Mouse (Mus musculus) cerebellum, adult 11 months (tissue): ENCODE results near the gene Max.

Experiments used
- DNase-seq: peaks from one replicate; pipeline ENCODE4 v3.0.0; 2022

The Max gene

DNA sequence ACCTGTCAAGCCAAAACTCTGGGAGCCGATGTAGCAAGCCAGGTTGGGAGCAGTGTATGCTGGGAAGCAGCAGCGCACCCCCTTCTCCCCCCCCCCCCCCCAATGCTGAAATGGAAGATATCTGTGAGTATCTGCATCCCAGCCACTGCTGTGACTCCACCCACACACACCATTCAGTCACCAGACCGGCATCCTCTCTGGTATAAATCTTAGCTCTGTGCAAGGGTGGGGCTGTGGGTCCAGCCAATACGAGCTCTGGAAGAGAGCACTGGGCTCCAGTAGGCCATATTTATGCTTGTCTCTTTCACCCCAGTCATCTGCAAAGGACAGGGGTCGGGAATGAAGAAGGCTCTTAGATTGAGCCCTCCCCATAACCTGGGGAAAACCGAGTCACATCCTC is 41.6 kb downstream of the Max start:
- DNase-seq: no peak

DNA sequence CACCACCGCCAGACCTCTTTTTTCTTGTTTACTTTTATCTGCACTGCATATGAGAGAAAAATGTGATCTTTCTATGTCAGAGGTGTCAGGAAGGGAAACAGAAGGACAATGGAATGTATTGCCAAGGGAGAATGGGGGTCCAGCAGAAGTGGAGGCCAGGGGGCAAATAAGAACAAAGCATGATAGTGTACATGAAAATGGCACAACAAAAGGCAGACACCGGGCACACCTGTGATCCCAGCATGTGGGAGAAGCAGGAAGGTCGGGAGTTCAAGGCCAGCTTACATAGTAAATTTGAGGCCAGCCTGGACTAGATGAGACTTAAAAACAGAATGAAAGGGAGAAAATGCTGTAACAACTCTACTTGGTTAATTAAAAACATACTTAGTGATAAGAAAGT is 43.1 kb downstream of the Max start:
- no peak for DNase-seq

DNA sequence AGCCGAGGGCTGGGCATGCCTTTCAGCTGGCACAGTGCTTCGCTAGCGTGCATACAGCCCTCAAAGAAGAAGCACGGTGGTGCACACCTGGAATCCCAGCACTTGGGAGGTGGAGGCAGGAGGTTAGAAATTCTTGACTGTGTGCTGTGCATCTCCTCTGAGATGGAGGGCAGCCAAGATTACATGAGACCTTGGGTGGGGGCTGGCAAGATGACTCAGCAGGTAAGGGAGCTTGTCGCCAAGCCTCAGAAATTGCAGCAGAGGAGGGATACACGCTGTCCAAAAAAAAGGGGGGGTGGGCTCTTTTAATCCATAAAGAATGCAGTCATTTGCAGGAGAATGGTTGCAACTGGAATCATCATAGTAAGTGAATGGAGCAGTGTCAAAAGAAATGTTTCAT is 43.9 kb downstream of the Max start:
- DNase-seq: no peak

DNA sequence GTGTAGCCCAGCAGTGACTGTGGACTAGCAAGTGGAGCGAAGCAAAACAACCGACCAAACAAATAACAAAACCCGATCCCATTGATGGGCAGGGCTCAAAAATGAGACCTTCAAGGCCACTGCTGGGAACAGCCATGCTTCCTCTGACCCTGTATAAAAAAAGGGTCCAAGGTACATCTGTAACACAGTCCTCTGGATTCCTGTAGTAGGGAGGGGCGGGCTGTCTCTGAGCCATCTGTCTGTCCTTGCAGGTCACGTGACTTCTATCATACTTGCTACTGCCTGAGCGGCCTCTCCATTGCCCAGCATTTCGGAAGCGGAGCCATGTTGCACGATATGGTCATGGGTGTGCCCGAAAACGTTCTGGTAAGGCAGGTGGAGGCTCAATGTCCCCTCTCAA is 45.8 kb downstream of the Max start:
- DNase-seq: no peak

DNA sequence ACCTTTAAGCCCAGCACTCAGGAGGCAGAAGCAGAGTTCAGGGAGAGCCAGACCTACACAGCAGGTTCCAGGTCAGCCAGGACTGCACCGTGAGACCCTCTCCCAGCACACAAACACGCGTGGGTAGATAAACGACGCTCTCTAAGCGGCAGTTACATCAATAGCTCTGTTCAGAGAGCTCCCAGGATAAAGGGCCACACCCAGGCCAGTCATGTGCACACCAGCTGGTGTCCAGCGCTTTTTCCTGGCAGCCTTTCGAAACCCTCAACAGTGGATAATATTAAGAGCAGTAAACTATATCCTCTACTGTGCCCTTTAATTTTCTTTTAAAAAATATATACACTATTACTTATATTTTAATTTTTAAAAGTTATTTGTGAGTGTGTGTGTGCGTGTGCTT is 49.8 kb downstream of the Max start:
- DNase-seq: no peak

DNA sequence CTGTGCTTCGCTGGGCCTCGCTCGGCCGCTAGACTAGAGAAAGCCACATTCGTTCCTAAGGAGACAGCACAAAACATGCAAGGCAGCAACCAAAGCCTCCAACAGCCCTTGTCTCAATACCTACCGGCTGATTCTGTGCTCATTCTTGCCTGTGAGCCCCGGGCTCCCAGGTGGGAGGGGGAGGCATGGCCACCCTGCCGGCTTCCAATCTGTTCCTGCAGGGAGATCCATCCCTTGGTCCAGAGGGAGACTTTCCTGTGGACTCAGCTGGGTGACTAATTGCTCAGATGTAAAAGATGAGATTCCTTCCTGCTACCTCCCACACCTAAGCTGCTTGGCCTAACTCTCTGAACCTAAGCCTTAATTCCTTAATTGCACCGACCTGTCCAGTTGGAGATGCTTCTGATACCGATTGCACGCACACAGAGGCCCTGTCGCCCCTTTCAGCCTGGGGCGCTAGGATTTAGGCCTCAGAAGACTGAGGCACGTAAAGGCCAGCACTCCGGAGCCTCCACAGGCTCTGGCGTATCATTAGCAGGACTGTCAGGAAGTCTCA is 50.8 kb downstream of the Max start:
- peak; percentile 86 for DNase-seq

DNA sequence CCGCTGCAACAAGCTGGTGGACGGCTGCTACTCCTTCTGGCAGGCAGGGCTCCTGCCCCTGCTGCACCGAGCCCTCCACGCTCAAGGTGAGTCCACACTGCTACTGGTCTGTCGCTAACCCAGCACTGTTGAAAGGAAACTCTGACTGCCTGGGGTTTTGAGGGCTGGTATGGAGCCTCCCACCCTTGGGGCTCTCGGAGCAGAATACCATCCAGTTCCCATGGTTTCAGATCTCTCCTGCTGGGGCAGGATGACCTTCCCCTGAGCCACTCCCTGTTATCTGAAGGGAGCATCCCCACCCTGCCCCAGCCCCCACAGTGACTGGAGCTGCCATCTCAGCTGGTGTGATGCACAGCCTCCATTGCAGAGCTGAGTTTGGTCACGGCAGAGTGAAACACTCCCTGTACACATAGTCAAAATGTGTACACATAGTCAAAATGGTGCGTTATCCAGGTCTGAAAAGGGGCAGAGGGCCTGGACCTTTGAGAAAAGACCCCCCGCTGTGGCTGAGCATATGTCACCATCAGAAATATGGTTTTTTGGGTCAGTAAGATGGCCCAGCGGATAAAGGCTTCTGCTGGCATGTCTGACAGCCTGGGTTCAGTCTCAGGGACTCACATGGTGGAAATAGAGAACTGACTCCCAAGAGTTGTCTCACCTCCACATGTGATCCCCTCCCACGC is 51.6 kb downstream of the Max start:
- DNase-seq: peak; percentile 69

DNA sequence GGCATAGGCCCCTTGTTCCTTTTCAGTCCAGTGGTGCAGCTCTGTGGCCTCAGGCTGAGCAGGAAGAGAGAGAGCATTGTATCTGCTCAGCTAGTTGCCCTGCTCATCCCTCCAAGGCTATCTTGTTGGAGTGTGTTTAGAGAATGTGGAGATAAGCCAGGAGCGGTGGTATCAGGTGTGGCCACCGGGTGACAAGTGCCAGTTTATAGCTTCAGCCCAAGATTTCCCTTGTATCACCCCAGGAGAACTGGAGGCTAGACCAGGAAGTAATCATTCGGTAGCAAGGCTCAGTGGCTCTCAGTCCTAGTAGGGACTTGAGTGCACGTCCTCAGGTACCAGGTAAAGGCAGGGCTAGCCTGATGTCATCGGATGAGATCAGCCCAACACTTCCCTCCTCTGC is 52.8 kb downstream of the Max start:
- DNase-seq: no peak

DNA sequence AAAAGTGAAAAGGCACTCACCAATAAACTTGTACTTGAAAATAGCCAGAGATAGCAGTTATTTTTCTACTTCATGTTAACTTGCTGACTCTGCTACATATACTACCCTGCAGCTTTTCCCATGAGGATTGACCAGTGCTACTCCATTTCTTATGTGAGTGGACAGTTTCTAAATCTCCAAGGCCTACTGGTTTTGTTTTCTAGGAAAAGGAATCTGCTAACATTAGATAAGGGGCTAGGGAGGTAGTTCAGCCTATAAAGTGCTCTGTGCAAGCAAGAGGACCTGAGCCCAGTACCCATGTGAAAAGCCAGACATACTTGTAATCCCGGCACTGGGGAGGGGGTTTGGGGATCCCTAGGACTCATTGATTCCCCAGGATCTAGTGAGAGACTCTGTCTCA is 55.7 kb downstream of the Max start:
- no peak for DNase-seq

DNA sequence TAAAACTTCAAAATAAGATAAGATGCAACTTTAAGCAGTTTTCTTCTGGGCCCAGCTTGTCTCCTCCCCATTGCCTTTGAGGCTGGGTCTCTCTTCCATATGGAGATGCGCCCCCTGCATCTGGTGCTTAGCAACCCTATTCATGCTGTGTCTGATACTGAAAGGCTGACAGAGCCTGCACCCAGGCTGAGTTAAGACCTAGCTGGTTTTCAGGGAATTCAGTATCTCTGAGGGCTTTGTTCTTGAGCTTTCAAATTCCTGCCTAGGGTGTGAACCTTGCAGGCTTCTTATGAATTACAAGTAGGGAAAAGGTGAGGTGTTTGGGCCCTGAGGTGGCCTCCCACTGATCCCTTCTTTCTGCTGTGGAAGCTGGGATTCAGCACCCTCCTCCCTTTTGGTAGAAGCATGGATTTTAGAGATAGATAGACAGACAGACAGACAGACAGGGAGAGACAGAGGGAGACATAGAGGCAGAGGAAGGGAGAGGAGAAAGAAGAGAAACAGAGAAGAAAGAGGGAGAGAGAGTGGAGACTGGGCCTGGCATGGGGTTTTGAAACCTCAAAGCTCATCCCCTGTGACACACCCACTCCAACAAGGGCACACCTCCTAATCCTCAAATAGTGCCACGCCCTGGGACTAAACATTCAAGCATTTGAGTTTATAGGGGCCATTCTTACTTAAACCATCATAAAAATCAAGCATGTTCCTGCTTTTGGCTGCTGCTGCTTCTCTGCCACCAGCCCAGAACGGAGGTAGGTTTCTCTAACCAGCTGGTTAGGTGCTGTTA is 60.3 kb downstream of the Max start:
- DNase-seq: no peak

DNA sequence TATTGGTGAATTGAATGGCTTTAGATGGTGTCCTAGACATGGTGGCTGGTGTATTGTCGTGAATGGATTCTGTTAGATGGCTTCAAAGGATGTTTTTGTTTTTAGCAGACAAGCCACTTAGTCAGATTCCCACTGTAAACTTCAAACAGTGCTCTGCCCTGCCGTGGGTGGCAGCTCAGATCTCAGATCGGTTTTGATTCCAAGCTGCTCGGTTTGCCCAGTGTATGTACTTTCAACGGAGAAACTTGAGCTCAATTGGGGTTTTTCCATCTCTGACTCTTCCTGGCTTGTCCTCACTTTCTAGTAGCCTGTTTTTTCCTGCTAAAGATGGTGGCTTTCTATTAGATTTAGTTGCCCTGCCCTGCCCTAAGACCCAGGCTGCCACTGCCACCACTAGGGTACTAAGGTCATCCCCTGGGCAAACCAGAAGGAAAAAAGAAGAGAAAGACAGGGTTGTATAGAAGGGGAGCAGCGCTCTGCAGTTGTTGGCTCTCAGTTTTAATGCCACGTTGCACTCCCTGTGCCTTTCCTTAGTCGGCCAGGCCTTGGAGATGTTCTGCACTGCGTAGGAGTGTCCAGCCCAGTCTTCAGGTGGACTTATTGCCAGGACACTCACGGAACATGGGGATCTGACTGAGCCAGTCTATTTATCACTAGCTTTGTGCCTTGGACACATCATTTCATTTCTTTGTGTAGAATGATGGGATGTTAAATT is 62.6 kb downstream of the Max start:
- DNase-seq: no peak

DNA sequence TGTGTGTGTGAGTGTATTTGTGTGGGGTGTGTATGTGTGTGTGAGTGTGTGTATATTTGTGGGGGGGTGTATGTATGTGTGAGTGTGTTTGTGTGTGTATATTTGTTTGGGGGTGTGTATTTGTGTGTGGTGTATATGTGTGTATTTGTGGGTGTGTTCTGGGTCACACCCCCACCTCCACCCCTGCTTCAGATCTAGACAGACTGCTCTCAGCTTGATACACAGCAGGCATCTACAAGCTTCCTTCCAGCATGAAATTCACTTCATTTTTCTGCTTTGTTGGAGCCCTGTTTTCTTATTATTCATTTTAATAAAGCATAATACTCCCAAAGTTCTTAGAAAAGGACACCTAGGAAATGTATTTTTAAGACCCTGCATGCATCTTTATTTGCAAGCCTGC is 63.9 kb downstream of the Max start:
- DNase-seq: no peak

DNA sequence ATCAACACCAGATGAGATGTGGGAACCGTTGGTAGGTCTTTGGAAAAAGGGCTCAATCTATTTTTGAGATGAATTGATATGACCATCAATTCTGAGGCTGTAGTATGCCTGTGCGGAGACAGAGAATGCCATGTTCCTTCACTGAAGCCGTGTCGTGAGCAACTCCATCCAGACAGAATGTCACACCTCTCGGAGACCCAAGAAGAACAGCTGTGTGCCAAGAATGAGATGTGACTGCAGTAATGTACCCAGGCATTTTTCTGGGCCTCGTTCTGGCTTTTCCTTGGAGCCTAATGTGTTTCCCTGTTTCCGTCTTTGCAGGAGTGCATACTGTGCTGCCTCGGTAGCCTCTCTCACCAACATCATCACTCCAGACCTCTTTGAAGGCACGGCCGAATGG is 65.0 kb downstream of the Max start:
- no peak for DNase-seq

DNA sequence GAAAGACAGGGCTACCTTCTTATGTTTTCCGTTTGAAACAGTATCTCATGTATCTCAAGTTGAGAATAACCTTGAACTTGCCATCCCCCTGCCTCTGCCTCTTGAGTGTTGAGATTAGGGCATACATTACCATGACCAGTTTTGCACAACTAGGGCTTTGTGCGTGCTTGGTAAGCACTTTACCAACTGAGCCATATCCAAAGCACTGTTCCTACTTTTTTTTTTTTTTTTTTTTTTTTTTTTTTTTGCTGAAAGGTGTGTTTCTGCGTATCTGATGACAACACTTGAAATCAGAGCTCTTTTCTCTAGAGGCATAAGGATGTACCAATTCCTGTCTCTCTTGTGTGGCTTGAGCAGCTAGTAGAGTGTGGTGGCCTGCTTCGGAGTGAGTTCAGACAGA is 65.4 kb downstream of the Max start:
- DNase-seq: no peak

DNA sequence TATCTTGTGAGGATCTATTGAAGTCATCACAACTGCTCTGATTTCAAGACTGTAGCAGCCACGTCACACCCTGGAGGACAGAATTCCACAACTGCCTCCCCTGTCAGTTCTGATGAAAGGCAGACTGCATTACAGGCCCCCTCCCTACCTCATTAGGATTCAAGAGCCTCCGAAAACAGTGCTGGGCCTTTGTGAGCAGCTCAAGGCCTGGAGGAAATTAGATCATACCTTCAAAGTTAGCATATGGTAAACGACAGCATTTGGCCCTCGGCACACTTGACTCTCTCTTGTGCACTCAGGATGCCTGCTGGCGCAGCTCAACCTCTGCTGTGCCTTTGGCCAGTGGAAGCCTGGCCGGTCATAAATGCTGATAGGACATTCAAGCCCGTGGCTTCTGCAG is 66.2 kb downstream of the Max start:
- peak; percentile 74 for DNase-seq

DNA sequence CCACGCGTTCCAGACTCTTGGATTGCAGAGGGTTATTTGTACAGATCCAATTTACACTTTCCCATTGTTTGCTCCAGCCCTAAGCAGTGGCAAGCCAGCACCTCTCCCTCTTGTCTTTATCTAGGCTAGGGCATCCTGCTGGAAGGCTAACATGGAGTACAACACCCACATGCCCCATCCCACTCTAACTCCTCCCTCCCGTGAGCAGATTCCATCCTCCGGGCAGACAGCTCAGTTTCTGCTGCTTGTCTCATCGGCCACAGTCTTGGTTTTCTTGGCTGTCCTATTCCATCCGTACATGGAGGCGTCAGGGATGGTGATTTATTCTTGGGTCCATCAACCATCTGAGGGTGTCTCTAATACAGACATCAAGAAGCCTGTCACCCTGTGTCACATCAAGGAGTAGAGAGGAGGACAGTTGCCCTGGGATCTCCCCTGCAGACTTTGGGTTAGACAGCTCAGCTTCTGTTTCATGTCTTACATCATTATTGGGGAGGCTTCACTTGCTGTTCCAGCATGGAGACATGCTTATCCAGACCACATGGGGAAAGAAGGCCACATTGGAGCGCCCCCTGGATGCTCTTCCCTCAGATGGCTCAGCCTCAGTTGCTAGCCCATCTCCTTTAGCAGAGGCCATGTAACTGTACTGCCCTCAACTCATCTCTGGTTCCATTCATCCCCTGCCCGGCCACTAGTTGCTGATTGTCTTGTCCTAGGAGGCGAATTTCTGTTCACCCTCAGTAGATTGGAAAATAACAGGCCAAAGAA is 67.0 kb downstream of the Max start:
- DNase-seq: no peak

DNA sequence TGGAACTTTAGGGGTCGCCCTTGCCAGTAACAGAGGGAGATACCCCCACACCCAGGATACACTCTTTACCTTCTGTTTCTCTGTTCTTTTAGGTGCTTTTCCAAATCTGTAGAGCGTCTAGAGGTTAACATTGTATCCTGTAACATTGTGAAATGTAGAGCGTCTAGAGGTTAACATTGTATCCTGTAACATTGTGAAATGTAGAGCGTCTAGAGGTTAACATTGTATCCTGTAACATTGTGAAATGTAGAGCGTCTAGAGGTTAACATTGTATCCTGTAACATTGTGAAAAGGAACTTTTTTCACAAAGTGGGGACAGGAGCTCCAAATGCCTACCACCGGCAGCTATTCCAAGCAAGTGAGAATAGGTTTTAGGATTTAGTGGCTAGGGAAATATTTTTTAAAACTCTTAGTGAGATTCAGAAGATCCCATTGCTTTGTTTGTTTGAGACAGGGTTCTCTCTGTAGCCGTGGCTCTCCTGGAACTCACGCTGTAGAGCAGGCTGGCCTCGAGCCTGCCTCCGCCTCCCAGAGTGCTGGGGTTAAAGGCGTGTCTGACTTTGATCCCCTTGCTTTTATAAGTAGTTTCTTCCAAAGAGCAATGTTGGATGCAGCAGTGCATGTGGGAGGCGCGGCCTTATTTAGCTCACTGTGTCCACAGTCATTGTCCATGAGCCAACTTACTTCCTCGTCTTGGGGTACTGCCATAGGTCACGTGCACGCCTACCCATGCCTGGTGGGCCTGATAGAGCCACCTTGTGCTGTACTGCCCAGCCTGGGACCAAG is 68.9 kb downstream of the Max start:
- no peak for DNase-seq

DNA sequence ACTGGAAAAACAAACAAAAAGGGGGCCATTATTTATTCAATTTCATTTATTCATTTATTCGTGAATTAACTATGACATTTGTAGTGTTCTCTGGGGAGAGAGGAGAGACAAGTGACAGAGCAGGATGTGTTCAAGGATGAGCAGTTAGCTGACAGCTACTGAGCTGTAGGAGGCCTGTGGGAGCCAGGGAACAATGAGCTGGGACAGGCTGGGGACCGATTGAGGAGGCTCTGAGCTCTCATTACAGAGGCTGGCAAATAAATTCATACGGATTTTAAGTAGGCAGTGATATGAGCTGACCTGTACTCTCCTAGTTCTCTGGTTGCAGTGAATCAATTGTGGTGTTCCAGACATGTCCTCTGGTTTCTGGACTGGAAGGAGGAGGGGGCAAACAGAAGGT is 70.8 kb downstream of the Max start:
- no peak for DNase-seq

DNA sequence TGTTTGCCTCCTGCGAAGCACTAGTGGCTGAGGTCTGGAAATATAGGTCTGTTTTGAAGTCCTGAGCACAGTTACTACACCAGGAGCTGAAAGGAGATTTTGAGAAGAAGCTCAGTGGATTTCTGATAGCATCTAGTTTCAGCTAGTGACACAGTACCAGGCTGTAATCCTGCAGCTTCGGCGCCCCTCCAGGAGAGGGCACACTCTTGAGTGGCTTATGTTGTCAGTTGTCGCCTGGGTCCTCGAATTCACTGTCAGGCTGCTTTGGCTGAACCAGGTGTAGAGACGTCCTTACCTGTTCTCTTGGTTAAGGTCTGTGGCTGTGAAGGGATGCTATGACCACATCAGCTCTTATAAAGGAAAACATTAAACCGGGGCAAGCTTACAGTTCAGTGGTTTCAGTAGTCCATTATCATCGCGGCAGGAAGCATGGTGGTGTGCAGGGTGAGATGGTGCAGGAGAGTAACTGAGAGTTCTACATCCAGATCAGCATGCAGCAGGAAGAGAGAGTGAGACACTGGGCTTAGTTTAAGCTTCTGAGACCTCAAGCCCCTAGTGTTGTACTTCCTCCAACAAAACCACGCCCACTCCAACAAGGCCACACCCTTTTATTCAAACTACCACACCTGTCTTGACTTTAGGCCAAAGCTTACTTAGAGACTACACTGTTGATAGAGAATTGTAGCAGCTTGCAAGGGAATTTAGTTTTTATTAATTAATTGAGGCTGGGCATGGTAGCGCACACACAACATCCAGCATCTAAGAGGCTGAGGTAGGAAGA is 72.4 kb downstream of the Max start:
- DNase-seq: no peak

DNA sequence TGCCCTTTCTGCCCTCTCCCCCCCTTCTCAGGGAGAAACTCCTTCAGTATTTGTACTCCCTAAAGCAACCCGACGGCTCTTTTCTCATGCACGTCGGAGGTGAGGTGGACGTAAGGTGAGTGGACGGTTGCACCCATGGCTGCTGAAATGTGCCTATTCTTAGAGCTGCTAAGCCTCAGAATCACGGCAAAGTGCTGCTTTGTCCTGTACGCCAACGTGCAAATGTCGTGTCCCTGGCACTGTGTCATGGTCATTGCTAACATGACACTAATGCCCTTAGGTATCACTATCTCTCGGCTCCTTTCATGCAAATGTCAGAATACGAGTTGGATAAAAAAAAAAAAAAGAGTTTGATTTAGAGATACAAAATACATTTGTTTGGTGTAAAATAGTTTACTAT is 74.1 kb downstream of the Max start:
- DNase-seq: no peak
